Mouse (Mus musculus): Measurements from ENCODE around the gene Zbed4. TPM values are rescaled to one million over a fixed set of nuclear protein-coding genes. Genes with fewer than 3 reads are reported as not detected.
A peak's percentile ranks its signal among the peaks of the same experiment; 100 is the strongest.
"Not testable (repeated sequence)": the region's sequence is repeated elsewhere in the genome, so short reads cannot be mapped to it uniquely, and the experiment has no call there.

Zbed4 gene
- total RNA-seq (2021) = 10 to 100 TPM; 10.6 to 12.3 TPM
- long read RNA-seq, experiment 1, partial matches to known transcripts = 0 of 10 reads
- long read RNA-seq, experiment 1, other reads (novel, unspliced or antisense) = 10 of 10 reads
- long read RNA-seq, experiment 2, full-length matches to known transcripts = 1 of 5 reads
- long read RNA-seq, experiment 2, partial matches to known transcripts = 0 of 5 reads
- long read RNA-seq, experiment 2, other reads (novel, unspliced or antisense) = 4 of 5 reads

GRCm38 (mm10) chr15:88751564-88752402 lies at the start of gene Zbed4:
Zbed4 (plus strand) TSS chr15:88751660.
- intact Hi-C loops (cut with DNase I) = no loop called here
- DNase-seq (ENCODE audit: low spot score in 2 of 2) = peak; percentile 26 to 37

DNA sequence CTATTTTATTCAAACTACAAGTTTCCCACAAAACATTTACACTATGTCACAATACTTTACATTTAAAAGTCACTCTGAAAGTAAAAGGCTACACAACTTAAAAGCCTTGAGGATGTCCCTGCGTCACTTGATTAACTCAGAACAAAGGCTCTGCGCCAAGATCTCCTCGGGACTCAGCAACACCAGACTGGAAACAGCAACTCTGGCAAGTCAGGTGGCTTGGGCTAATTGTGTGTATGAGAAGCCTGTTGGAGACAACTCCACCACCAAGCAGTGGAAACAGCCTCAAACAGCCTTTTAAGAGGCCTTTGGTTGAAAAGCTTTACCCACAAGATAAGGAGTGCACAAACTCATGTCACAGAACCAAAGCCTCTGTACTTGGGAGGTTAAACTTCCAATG lies 49.0 kb upstream of the Zbed4 start:
- no peak for DNase-seq (ENCODE audit: low spot score in 2 of 2)
- intact Hi-C loops (cut with DNase I) = no loop called here

GRCm38 (mm10) chr15:88704284-88704683 lies 47.2 kb upstream of the Zbed4 start:
- no peak for DNase-seq (ENCODE audit: low spot score in 2 of 2)
- intact Hi-C loops (cut with DNase I) = no loop called here

- intact Hi-C loops (cut with DNase I) = no loop called here
- no peak for DNase-seq (ENCODE audit: low spot score in 2 of 2)
These were observed 45.1 kb upstream of the Zbed4 start for GRCm38 (mm10) chr15:88706320-88706719.

- intact Hi-C loops (cut with DNase I); DNase-seq (ENCODE audit: low spot score in 2 of 2): not testable (repeated sequence)
These were observed 44.5 kb upstream of the Zbed4 start for GRCm38 (mm10) chr15:88706987-88707386.

DNA sequence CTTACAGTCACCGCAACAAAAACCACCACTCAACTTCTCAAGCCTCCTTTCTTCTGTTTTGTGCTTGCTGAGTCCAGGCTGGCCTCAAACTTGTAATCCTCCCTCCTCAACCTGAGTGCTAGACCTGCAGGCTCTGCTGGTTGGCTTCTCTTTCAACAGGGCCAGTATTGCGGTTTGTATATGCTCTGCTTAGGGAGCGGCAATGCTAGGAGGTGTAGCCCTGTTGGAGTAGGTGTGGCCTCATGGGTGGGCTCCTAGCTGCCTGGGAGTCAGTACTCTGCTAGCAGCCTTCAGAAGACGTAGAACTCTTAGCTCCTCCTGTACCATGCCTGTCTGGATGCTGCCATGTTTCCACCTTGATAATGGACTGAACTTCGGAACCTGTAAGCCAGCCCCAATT lies 43.3 kb upstream of the Zbed4 start:
- intact Hi-C loops (cut with DNase I) = no loop called here
- no peak for DNase-seq (ENCODE audit: low spot score in 2 of 2)

DNA sequence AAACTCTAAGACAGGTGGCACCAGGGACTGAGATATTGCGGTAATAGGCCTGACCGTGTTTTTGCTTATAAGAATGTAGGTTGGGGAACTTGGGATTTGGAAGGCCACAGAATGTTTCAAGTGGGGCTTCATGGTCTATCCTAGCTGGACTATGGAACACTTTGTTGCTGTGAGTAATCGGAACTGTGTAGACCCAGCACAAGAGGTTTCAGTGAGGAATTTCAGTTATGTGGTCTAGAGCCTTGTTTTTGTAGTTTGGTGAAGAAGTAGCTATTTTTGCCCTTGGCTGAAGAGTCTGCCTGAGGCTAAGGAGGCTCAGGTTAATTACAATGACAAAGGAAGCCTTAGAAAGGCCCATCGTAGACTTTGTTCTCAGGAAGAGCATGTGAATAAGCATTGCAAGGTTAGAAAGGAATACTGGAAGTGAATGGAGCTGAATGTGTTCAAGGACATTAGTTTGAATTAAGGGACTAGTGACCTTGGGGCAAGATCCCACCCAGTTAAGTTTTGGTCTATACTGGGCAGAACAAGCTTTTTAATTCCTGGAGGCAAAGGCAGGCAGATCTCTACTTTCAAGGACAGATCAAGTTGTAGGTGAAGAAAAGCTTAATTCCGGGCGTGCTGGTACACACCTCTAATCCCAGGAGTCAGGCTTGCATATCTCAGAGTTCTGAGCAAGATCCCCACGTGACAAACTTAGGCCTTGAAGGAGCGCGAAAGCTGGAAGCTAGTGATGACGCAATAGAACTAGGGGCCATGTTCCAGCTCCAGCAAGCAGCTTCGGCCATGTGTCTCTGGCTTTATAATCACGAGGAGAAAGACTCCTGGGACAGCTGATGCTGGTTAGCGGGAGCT lies 42.6 kb upstream of the Zbed4 start:
- DNase-seq (ENCODE audit: low spot score in 2 of 2) = no peak
- intact Hi-C loops (cut with DNase I) = no loop called here

- intact Hi-C loops (cut with DNase I) = no loop called here
- no peak for DNase-seq (ENCODE audit: low spot score in 2 of 2)
These were observed 41.6 kb upstream of the Zbed4 start for GRCm38 (mm10) chr15:88709878-88710277.

DNA sequence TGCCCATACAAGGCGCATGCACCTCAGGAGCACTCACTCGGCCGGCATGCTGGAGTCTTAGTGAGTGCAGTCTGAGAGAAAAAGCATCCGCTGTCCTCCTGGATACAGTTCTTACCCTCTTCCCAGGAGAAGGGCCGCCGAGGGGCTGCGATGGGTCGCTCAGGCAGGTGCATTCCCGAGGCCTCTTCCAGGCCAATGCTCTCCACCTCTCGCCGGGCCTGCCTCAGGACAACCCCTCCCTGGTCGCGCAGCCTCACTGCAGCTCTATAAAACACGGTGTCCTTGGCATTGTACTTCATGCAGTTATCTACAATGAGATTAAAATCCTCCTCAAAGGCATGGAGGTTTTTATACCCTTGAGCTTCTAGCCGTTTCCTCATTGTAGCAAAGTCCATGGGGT lies 39.0 kb upstream of the Zbed4 start:
- no peak for DNase-seq (ENCODE audit: low spot score in 2 of 2)
- intact Hi-C loops (cut with DNase I) = no loop called here

GRCm38 (mm10) chr15:88714021-88714589 lies 37.4 kb upstream of the Zbed4 start:
- DNase-seq (ENCODE audit: low spot score in 2 of 2) = no peak
- intact Hi-C loops (cut with DNase I) = no loop called here

- intact Hi-C loops (cut with DNase I) = no loop called here
- peak; percentile 39 to 64 for DNase-seq (ENCODE audit: low spot score in 2 of 2)
These were observed 35.1 kb upstream of the Zbed4 start for GRCm38 (mm10) chr15:88716350-88716749.

DNA sequence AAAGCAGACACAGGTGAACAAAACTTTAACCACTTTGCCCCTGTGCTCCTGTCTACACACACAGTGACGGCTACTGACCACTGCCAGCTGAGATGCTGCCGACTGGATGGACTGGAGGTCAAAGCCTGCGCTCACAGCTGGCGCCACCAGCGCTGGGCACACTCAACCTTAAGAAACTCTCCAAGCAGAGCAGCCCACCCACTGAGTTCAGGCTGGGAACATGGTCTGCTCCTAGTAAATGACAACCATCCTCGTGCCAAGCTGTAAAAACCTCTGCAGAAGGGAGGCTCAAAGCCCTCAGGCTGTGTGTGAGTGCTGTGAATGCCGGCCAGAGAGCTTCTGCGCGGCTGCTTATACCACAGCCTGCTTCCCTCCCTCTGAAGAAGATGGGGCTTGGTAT lies 34.2 kb upstream of the Zbed4 start:
- peak in 1 of 2 experiments; percentile 29 for DNase-seq (ENCODE audit: low spot score in 2 of 2)

GRCm38 (mm10) chr15:88723205-88723604 lies 28.3 kb upstream of the Zbed4 start:
- intact Hi-C loops (cut with DNase I) = no loop called here
- no peak for DNase-seq (ENCODE audit: low spot score in 2 of 2)

More for the DNA sequence above, 34.2 kb upstream of the Zbed4 start:
- intact Hi-C loops (cut with DNase I) = no loop called here

GRCm38 (mm10) chr15:88724311-88724710 lies 27.1 kb upstream of the Zbed4 start:
- intact Hi-C loops (cut with DNase I) = no loop called here
- DNase-seq (ENCODE audit: low spot score in 2 of 2) = no peak

DNA sequence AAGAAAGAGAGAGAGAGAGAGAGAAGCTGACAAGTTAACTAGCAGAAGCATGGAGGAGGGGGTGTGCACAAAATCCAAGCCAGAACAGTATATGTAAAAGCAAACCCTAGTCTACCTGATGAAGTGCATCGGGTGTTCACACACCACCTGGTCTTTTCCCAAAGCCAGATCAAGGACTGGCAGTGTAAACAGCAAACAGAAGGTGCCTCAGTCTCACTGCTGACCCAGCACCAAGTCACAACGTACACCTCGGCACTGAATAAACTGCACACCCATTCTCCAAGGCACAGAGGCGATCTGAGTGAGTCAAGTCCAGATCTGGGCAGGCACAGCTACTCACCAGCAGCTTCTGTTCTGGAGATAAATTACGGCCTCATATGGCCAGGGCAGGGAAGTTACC lies 26.4 kb upstream of the Zbed4 start:
- intact Hi-C loops (cut with DNase I) = no loop called here
- DNase-seq (ENCODE audit: low spot score in 2 of 2) = no peak

DNA sequence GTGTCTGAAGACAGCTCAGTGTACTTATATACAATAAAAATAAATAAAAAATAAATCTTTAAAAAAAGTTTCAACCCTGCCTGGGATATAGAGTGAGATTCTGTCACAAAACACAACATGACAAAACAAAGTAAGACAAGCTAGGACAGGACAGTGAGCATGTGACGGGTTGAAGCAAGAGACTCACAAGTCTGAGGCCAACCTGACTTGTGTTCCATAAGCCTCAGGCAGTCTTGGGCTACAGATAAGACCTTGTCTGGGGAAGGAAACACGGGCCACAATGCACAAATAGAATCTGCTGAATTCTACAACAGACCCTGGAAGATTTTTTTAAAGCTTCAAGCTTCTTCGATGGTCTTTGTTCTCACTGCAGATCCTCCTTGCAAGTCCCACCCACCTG lies 24.3 kb upstream of the Zbed4 start:
- no peak for DNase-seq (ENCODE audit: low spot score in 2 of 2)
- intact Hi-C loops (cut with DNase I) = no loop called here

DNA sequence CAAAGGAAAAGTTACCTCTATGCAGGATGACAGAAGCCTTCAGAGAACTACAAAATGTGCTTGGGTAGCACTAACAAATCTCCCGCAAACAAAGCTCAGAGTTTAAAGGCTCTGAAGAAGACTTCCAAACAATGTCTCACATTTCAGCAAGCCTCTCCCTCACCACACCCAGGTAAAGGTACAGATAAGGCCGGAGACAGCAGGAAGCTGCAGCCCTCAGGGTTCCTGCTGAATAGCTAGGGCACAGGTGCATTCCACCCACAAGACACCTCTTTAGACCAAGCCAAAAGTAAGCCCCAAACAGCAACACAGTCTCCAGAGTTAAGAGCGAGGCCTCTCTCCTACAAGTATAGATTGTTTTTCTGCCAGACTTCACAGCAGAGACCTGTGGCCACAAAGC lies 20.7 kb upstream of the Zbed4 start:
- no peak for DNase-seq (ENCODE audit: low spot score in 2 of 2)
- intact Hi-C loops (cut with DNase I) = no loop called here

DNA sequence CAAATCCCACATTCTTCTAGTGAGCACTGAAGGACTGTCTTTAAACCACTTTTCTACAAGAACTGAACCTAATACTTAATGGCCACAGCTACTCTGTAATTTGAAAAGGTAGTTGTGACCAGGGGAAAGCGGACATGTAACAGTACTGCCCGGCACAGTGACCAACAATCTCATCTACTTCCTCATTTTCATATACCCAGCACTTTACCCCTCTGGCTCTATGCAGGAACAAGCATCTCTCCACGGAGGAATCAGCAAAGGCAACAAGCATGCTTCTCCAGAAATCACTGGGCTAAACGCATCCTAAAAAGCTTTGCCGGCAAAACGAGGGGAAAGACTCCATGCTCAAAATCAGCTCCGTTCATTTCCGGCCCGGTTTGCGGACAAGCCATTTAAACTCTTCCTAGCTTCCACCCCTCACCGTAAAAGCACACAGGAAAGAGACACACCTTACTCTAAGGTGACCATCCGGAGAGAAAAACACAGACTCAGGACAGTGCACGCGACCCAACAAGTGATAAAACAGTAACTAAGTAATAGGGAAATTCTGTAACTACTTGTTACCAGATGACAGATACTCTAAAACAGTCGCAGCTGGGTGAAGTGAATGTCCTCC lies 18.9 kb upstream of the Zbed4 start:
- intact Hi-C loops (cut with DNase I) = no loop called here
- DNase-seq (ENCODE audit: low spot score in 2 of 2) = no peak

DNA sequence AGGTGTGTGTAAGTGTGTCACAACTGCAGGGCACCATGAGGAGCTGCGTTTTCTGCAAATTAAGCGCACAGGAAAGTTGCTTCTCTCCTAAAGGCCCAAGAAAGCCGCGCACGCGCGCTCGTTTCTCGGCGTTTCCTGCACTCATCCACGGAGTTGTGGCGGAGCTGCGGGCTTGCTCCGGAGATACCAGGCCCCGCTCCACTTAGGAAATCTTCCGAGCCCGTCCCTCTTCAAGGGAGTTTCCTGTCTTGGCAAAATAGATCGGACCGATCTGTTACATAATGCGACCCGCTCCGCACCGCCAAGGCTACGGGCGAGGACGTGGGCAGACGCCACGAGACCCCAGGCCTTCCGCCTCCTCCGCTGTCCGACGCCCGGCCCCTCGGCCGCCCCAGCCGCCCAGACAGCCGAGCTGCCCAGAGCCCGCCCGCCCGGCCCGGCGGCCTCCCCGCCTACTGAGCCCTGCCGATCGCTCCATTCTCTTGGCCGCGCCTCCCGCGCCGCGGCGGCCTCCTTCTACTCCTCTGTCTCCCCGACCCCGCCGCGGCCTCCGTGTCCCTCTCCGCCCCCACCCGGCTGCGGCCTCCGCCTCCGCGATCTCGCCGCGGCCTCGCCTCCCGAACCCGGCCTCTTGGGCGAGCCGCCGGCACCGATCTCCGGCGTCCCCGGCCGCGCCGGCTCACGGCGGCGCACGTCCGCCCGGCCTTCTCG lies 18.3 kb upstream of the Zbed4 start:
- intact Hi-C loops (cut with DNase I) = no loop called here
- peak; percentile 49 to 68 for DNase-seq (ENCODE audit: low spot score in 2 of 2)
